Mouse (Mus musculus): Measurements from ENCODE around the gene Ephx1. TPM values are rescaled to one million over a fixed set of nuclear protein-coding genes. Genes with fewer than 3 reads are reported as not detected.
"Not testable (repeated sequence)": the region's sequence is repeated elsewhere in the genome, so short reads cannot be mapped to it uniquely, and the experiment has no call there.

Gene Ephx1
- polyA plus RNA-seq, 1 experiment, result not detected

- peaks cover 20% of the 10 kb centered on the region for H3K4me1 ChIP-seq (ENCODE audit: control insufficient read depth, insufficient read depth, low read length)
- H3K4me3 ChIP-seq (ENCODE audit: insufficient read depth, low read depth, low read length), result no peak overlapping the region
- TF ChIP-seq POLR2A (IDR thresholded peaks at IDR 0.05; ENCODE audit: insufficient read depth, low read depth, low read length), result no peak
- no peak for TF ChIP-seq CTCF (IDR thresholded peaks at IDR 0.05; ENCODE audit: insufficient read depth, low read depth, low read length)
- WGBS, result 84% methylated on average over 4 of the region's 4 CpGs
- H3K27ac ChIP-seq (ENCODE audit: insufficient read depth, low read depth, low read length), result no peak overlapping the region
Measured at GRCm38 (mm10) chr1:180944553-180944952, 76.2 kb downstream of the Ephx1 start.

GRCm38 (mm10) chr1:180943896-180944295 lies 76.8 kb downstream of the Ephx1 start:
- TF ChIP-seq CTCF (IDR thresholded peaks at IDR 0.05; ENCODE audit: insufficient read depth, low read depth, low read length), result no peak
- no peak for TF ChIP-seq POLR2A (IDR thresholded peaks at IDR 0.05; ENCODE audit: insufficient read depth, low read depth, low read length)
- no peak overlapping the region for H3K4me3 ChIP-seq (ENCODE audit: insufficient read depth, low read depth, low read length)
- WGBS, result 82% methylated on average over 1 of the region's 1 CpGs
- no peak overlapping the region for H3K27ac ChIP-seq (ENCODE audit: insufficient read depth, low read depth, low read length)
- H3K4me1 ChIP-seq (ENCODE audit: control insufficient read depth, insufficient read depth, low read length), result peaks cover 20% of the 10 kb centered on the region

GRCm38 (mm10) chr1:180943032-180943644 lies 77.6 kb downstream of the Ephx1 start:
- TF ChIP-seq POLR2A (IDR thresholded peaks at IDR 0.05; ENCODE audit: insufficient read depth, low read depth, low read length) (no peak), CTCF (IDR thresholded peaks at IDR 0.05; ENCODE audit: insufficient read depth, low read depth, low read length) (no peak)
- H3K4me1 ChIP-seq (ENCODE audit: control insufficient read depth, insufficient read depth, low read length), result peaks cover 20% of the 10 kb centered on the region
- 72% methylated on average over 11 of the region's 11 CpGs for WGBS
- H3K4me3 ChIP-seq (ENCODE audit: insufficient read depth, low read depth, low read length), result peak overlapping the region; percentile 66; the same call in 1 of the 2 replicates
- no peak overlapping the region for H3K27ac ChIP-seq (ENCODE audit: insufficient read depth, low read depth, low read length)

GRCm38 (mm10) chr1:180942166-180943031 lies 78.3 kb downstream of the Ephx1 start, which contains the start of gene Tmem63a:
Gene Tmem63a, plus strand, starts transcription at chr1:180942344.
- TF ChIP-seq CTCF (IDR thresholded peaks at IDR 0.05; ENCODE audit: insufficient read depth, low read depth, low read length) (no peak), POLR2A (IDR thresholded peaks at IDR 0.05; ENCODE audit: insufficient read depth, low read depth, low read length) (no peak)
- Histone ChIP-seq H3K27ac (ENCODE audit: insufficient read depth, low read depth, low read length) (no peak within 1 kb of the TSS), H3K4me3 (ENCODE audit: insufficient read depth, low read depth, low read length) (peak within 1 kb of the TSS; percentile 66), H3K4me1 (ENCODE audit: control insufficient read depth, insufficient read depth, low read length) (peaks cover 20% of the 10 kb centered on the region)
- 2% methylated on average over 73 of the region's 73 CpGs for WGBS

- WGBS, result 23% methylated on average over 18 of the region's 18 CpGs
- peaks cover 24% of the 10 kb centered on the region for H3K4me1 ChIP-seq (ENCODE audit: control insufficient read depth, insufficient read depth, low read length)
- H3K27ac ChIP-seq (ENCODE audit: insufficient read depth, low read depth, low read length), result no peak overlapping the region
- H3K4me3 ChIP-seq (ENCODE audit: insufficient read depth, low read depth, low read length), result peak overlapping the region; percentile 66
- TF ChIP-seq CTCF (IDR thresholded peaks at IDR 0.05; ENCODE audit: insufficient read depth, low read depth, low read length), result no peak
- no peak for TF ChIP-seq POLR2A (IDR thresholded peaks at IDR 0.05; ENCODE audit: insufficient read depth, low read depth, low read length)
Measured at GRCm38 (mm10) chr1:180941726-180942125, 79.0 kb downstream of the Ephx1 start.

GRCm38 (mm10) chr1:180940776-180941460 lies 79.8 kb downstream of the Ephx1 start:
- Histone ChIP-seq H3K4me3 (ENCODE audit: insufficient read depth, low read depth, low read length) (no peak overlapping the region), H3K4me1 (ENCODE audit: control insufficient read depth, insufficient read depth, low read length) (peaks cover 29% of the 10 kb centered on the region), H3K27ac (ENCODE audit: insufficient read depth, low read depth, low read length) (no peak overlapping the region)
- WGBS, result 93% methylated on average over 7 of the region's 7 CpGs
- no peak for TF ChIP-seq CTCF (IDR thresholded peaks at IDR 0.05; ENCODE audit: insufficient read depth, low read depth, low read length)
- TF ChIP-seq POLR2A (IDR thresholded peaks at IDR 0.05; ENCODE audit: insufficient read depth, low read depth, low read length), result no peak

- H3K4me3 ChIP-seq (ENCODE audit: insufficient read depth, low read depth, low read length); H3K27ac ChIP-seq (ENCODE audit: insufficient read depth, low read depth, low read length): not testable (repeated sequence)
- WGBS, result 89% methylated on average over 2 of the region's 2 CpGs
- H3K4me1 ChIP-seq (ENCODE audit: control insufficient read depth, insufficient read depth, low read length), result peaks cover 22% of the 10 kb centered on the region
Measured at GRCm38 (mm10) chr1:180938781-180939180, 81.9 kb downstream of the Ephx1 start.

- H3K4me3 ChIP-seq (ENCODE audit: insufficient read depth, low read depth, low read length), result not testable (repeated sequence)
- 76% methylated on average over 13 of the region's 13 CpGs for WGBS
Measured at GRCm38 (mm10) chr1:180937631-180938030, 83.1 kb downstream of the Ephx1 start.

GRCm38 (mm10) chr1:180936610-180937398 lies 83.9 kb downstream of the Ephx1 start:
- 21% methylated on average over 40 of the region's 41 CpGs for WGBS
- Histone ChIP-seq H3K4me3 (ENCODE audit: insufficient read depth, low read depth, low read length) (peak overlapping the region; percentile 28; the same call in 1 of the 2 replicates), H3K4me1 (ENCODE audit: control insufficient read depth, insufficient read depth, low read length) (peaks cover 12% of the 10 kb centered on the region)
- not testable (repeated sequence) for H3K27ac ChIP-seq (ENCODE audit: insufficient read depth, low read depth, low read length)

More at GRCm38 (mm10) chr1:180937631-180938030, 83.1 kb downstream of the Ephx1 start:
- not testable (repeated sequence) for H3K27ac ChIP-seq (ENCODE audit: insufficient read depth, low read depth, low read length)
- H3K4me1 ChIP-seq (ENCODE audit: control insufficient read depth, insufficient read depth, low read length), result peaks cover 19% of the 10 kb centered on the region
